Mouse (Mus musculus): ENCODE data around the gene 1810010H24Rik.
"Not testable (repeated sequence)": the region's sequence is repeated elsewhere in the genome, so short reads cannot be mapped to it uniquely, and the experiment has no call there.

1810010H24Rik gene

GRCm38 (mm10) chr11:107025411-107026321, at the start of gene 1810010H24Rik:
1810010H24Rik (plus strand) TSS chr11:107025681.
- no peak for DNase-seq (ENCODE audit: low spot score)

- DNase-seq (ENCODE audit: low spot score) = no peak
These were observed 49.3 kb upstream of the 1810010H24Rik start for GRCm38 (mm10) chr11:106976194-106976593.

- DNase-seq (ENCODE audit: low spot score) = peak; percentile 36
These were observed 45.0 kb upstream of the 1810010H24Rik start for GRCm38 (mm10) chr11:106980455-106980854.

GRCm38 (mm10) chr11:106981787-106982186, 43.7 kb upstream of the 1810010H24Rik start:
- no peak for DNase-seq (ENCODE audit: low spot score)

- DNase-seq (ENCODE audit: low spot score) = no peak
These were observed 43.1 kb upstream of the 1810010H24Rik start for GRCm38 (mm10) chr11:106982351-106982750.

GRCm38 (mm10) chr11:106985979-106986604, 39.4 kb upstream of the 1810010H24Rik start:
- DNase-seq (ENCODE audit: low spot score) = not testable (repeated sequence)

- no peak for DNase-seq (ENCODE audit: low spot score)
These were observed 38.1 kb upstream of the 1810010H24Rik start for GRCm38 (mm10) chr11:106987384-106987783.

- no peak for DNase-seq (ENCODE audit: low spot score)
These were observed 31.0 kb upstream of the 1810010H24Rik start for GRCm38 (mm10) chr11:106994246-106995085.

GRCm38 (mm10) chr11:106996492-106996891, 29.0 kb upstream of the 1810010H24Rik start:
- DNase-seq (ENCODE audit: low spot score) = not testable (repeated sequence)

GRCm38 (mm10) chr11:106997976-106998375, 27.5 kb upstream of the 1810010H24Rik start:
- DNase-seq (ENCODE audit: low spot score) = no peak

- no peak for DNase-seq (ENCODE audit: low spot score)
These were observed 26.8 kb upstream of the 1810010H24Rik start for GRCm38 (mm10) chr11:106998651-106999150.

GRCm38 (mm10) chr11:106999151-106999948, 26.1 kb upstream of the 1810010H24Rik start, which contains the start of gene Kpna2:
Kpna2 (minus strand) TSS chr11:106999541.
- DNase-seq (ENCODE audit: low spot score) = peak; percentile 94

GRCm38 (mm10) chr11:106999949-107000513, 25.4 kb upstream of the 1810010H24Rik start:
- no peak for DNase-seq (ENCODE audit: low spot score)

GRCm38 (mm10) chr11:107001760-107002675, 23.5 kb upstream of the 1810010H24Rik start:
- no peak for DNase-seq (ENCODE audit: low spot score)

- DNase-seq (ENCODE audit: low spot score) = no peak
These were observed 19.9 kb upstream of the 1810010H24Rik start for GRCm38 (mm10) chr11:107005538-107005937.

- no peak for DNase-seq (ENCODE audit: low spot score)
These were observed 15.0 kb upstream of the 1810010H24Rik start for GRCm38 (mm10) chr11:107010447-107010846.

- no peak for DNase-seq (ENCODE audit: low spot score)
These were observed 14.3 kb upstream of the 1810010H24Rik start for GRCm38 (mm10) chr11:107011171-107011570.

GRCm38 (mm10) chr11:107011669-107012323, 13.7 kb upstream of the 1810010H24Rik start:
- DNase-seq (ENCODE audit: low spot score) = no peak

Measured in testis, postnatal 14 days (tissue).